Mouse (Mus musculus) embryonic fibroblast, embryonic 13.5 days (primary cell): ENCODE measurements around the gene Ppa1. TPM values are rescaled to one million over a fixed set of nuclear protein-coding genes. Genes with fewer than 3 reads are reported as not detected.
A peak's percentile ranks its signal among the peaks of the same experiment; 100 is the strongest.

Experiments
- H3K27ac ChIP-seq: 2 replicates; pipeline ENCODE4 v1.5.1; 2012; ENCODE audit warnings: low read length, control low read depth, inconsistent platforms; ENCODE audit not compliant: insufficient read depth
- H3K4me1 ChIP-seq: 2 replicates; pipeline ENCODE4 v1.6.1; 2011; ENCODE audit warnings: low read length; ENCODE audit not compliant: control insufficient read depth, insufficient read depth
- H3K4me3 ChIP-seq: 2 replicates; pipeline ENCODE4 v1.5.1; 2011; ENCODE audit warnings: mild to moderate bottlenecking, control low read depth, low read length; ENCODE audit not compliant: insufficient read depth
- CTCF ChIP-seq: IDR thresholded peaks from 2 replicates; pipeline ENCODE4 v1.5.1; 2011; ENCODE audit warnings: mild to moderate bottlenecking, control low read depth, low read length, moderate library complexity, borderline replicate concordance; ENCODE audit not compliant: insufficient read depth
- POLR2A ChIP-seq: IDR thresholded peaks from 2 replicates; pipeline ENCODE4 v1.6.1; 2011; ENCODE audit warnings: low read depth, mild to moderate bottlenecking, control low read depth, low read length, moderate library complexity
- polyA plus RNA-seq: library from polyadenylated mRNA; stranded (reverse); fragments of >200 nt; gene quantifications from 2 replicates; pipeline ENCODE4 v1.2.4, GENCODE M21; 2011; ENCODE audit warnings: low read depth; ENCODE audit not compliant: missing spikeins, insufficient read length

Ppa1 gene
- polyA plus RNA-seq, 1 experiment: 67.1 TPM

DNA sequence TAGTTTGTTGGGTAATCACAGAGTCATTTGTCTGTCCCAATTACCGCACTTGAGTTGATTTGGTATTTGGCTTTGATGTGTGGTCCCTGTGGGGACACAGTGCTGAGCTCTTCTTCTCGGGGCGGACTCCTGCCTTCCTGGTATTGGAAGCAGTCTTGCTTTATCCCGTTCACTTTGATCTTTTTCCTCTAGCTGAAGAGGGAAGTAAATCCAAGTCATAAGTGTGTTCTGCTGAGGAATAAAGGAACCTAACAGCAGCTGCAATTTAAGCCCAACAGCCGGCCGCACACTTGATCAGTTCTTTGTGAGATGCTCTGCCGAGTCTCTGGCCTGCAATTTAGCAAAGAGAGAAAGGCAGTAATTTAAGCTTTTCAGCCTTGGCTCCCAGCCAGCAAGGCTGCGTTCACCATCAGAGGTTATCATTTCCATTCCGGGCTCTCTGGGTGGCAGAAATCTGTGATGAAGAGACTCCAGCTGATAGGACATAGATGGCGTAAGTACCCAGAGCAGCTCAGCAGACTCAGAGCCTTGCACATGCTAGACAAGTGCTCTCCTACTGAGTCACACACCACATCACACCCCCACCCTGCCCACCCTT, 14.1 kb downstream of the Ppa1 start:
- TF ChIP-seq POLR2A: no peak
- no peak for TF ChIP-seq CTCF
- H3K4me3 ChIP-seq: no peak overlapping the region
- H3K4me1 ChIP-seq: peaks cover 12% of the 10 kb centered on the region
- no peak overlapping the region for H3K27ac ChIP-seq

DNA sequence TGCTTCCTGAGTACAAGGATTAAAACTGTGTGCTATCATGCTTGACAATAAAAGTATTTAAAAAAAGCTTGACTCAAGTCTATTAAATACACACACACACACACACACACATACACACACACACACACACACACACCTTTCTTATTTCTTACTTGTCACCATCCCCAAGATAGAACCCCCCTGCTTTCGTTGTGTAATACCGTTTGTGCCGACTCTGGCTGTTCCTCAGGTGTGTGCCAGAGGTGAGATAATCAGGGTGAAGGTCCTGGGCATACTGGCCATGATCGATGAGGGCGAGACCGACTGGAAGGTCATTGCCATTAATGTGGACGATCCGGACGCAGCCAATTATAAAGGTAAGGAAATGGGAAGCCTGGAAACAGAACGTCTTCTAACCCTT, 16.8 kb downstream of the Ppa1 start:
- TF ChIP-seq CTCF (no peak), POLR2A (no peak)
- H3K4me3 ChIP-seq: no peak overlapping the region
- no peak overlapping the region for H3K27ac ChIP-seq
- H3K4me1 ChIP-seq: peaks cover 14% of the 10 kb centered on the region

DNA sequence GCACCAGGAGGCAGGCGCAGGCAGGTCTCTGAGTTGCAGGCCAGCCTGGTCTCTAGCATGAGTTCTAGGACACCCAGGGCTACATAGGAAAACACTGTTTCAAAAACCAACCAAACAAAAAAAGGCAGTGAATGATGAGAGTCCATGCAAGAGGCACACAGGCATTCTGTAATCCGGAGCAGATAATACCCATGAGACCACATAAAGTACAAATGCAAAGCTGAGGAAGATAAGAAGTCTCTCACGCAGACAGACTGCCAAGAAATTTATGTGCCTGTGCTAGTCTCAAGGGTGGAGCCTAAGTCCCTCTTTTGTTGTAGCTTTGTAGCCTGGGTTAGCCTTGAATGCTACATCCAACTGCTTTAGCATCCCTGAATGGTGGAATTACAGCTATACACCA, 17.3 kb downstream of the Ppa1 start:
- TF ChIP-seq CTCF (no peak), POLR2A (no peak)
- H3K27ac ChIP-seq: no peak overlapping the region
- H3K4me3 ChIP-seq: no peak overlapping the region
- peaks cover 14% of the 10 kb centered on the region for H3K4me1 ChIP-seq

DNA sequence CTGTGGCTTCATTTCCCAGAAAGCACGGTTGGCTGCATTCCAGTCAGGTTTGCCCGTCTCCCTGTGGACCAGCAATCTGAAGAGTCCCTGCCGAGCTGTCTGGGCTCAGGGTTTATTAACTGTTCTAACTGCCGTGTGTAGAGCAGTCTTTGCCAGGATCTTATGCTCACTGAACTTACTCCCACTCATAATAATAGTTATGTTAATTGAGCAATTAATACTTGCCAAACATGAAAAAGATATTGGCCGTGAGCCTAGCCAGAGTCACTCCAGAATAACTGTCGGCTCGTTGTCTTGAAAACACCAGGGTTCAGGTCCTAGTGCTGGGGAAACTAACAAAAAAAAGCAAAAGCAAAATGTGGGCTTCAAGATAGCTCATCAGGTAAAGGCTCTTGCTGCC, 20.9 kb downstream of the Ppa1 start:
- TF ChIP-seq CTCF: no peak
- no peak for TF ChIP-seq POLR2A
- no peak overlapping the region for H3K27ac ChIP-seq
- H3K4me3 ChIP-seq: no peak overlapping the region
- H3K4me1 ChIP-seq: 0 out of 2 replicates have a peak, but pooled peaks cover 2% of the 10 kb centered on the region

DNA sequence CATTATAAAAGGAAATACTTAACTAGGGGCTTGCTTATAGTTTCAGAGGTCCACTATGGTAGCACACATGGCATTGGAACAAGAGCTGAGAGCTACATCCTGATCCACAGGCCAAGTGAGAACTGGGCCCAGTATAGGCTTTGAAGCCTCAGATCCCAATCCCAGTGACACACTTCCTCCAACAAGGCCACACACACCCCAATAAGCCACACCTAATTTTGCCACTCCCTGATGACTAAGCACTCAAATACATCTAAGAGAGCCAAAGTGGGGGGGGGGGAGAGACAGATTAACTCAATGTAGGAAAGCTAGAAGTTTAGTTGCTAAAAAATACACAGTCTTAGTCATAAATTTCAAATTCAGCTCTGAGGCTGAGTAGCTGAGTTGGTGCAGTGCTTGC, 21.5 kb downstream of the Ppa1 start:
- 0 out of 2 replicates have a peak, but pooled peaks cover 2% of the 10 kb centered on the region for H3K4me1 ChIP-seq
- H3K27ac ChIP-seq: no peak overlapping the region
- no peak for TF ChIP-seq CTCF
- TF ChIP-seq POLR2A: no peak
- H3K4me3 ChIP-seq: no peak overlapping the region

DNA sequence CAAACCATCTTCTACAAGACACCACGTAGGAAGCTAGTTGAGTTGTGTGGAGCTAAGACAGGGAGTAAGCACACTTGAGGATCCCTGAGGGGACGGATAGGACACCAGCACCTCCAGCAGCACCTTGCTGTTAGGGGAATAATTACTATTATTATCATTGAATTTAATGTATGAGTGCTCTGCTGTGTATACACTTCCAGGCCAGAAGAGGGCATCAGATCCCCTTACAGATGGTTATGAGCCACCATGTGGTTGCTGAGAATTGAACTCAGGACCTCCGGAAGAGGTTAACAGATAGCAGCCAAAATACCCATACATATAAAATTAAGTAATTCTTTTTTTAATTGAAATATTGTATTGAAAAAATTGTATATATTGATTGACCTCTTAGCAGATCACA, 22.4 kb downstream of the Ppa1 start:
- Histone ChIP-seq H3K27ac (no peak overlapping the region), H3K4me3 (no peak overlapping the region), H3K4me1 (0 out of 2 replicates have a peak, but pooled peaks cover 2% of the 10 kb centered on the region)
- no peak for TF ChIP-seq POLR2A
- no peak for TF ChIP-seq CTCF

DNA sequence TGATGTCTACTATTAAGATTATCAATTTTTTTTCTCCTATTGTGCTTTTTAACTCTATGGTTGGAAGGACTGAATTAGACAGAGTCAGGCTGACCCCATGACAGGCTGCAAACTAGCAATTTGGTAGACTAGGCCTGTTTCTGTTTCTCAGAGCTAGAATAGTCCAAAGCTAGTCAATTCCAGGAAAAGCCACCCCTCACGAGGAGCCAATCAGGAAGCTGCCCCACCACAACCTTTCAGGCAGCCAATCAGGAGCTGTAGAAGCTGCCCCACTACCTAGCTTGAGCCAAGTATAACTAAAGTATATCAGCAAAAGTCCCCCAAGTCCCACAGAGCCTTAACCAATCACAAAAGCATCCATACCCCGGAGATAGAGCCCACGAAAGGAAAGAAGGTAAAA, 27.6 kb downstream of the Ppa1 start:
- TF ChIP-seq CTCF (no peak), POLR2A (no peak)
- no peak overlapping the region for H3K4me3 ChIP-seq
- H3K27ac ChIP-seq: no peak overlapping the region
- no peaks in the 10 kb centered on the region for H3K4me1 ChIP-seq

DNA sequence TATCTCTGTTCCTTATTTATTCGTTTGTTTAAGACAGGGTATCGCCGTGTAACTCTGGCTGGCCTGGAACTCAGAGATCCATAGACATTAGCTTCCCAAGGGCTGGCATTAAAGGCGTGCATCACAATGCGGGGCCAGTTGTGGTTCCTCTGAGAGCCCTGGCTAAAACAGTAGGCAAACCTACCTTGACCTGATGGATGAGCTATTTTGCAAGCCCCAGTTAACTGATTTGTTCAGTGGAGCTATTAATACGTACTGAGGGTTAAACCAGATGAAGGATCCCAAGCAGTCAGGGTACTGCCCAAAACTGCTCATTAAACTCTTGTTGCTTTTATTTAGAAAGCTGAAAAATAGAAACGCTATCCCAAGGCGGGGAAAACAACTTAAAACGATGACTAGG, 31.2 kb downstream of the Ppa1 start:
- TF ChIP-seq POLR2A (0 out of 2 replicates have a peak, but pooled peaks have one; percentile 22), CTCF (no peak)
- H3K4me1 ChIP-seq: no peaks in the 10 kb centered on the region
- peak overlapping the region; percentile 53 for H3K4me3 ChIP-seq
- peak overlapping the region; percentile 96 for H3K27ac ChIP-seq

DNA sequence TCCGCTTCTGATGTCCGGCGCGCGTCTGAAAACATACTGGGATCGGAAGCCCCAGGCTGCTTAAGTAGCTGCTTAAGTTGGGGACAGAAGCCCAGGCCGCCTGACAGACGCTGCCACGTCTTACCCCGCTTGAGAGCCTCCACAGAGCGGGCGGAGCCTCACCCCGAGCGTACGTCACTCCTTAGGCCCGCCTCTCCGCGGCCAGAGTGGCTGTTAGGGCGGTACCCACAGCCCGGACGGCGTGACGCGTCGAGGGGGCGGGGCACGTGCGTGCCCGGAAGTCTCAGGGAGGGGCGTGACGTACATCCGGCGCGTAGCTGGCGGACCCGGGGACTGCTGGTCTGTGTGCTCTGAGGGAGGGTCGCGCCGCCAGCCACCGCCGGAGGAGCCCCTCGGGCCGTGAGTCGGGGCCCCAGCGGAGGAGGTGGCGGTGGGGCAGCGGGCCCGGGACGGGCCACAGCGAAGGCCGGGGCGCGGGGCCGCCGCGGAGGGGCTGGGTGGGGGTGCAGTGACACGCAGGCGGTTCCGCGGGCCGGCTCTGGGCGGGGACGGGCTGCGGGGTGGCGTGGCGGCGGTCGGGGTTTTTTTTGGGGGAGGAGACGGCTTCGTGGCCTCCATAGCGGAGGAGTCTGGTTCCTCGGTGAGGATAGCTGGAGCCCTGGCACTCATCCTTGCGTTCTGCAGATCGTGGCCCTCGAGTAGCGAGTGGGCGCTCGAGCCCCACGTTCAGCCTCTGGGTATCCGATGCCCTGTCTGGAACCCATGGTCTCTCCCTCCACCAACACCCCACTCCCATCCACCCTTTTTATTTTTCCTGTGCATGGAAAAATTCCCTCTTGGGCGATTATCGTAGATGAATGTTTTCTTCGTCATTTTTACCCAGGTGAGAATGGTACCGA, 31.9 kb downstream of the Ppa1 start, which contains the start of gene Sar1a:
TSS of gene Sar1a (plus strand) at position 285 of the 899 bp plus-strand sequence.
- Histone ChIP-seq H3K4me1 (no peaks in the 10 kb centered on the region), H3K4me3 (peak within 1 kb of the TSS; percentile 98), H3K27ac (peak within 1 kb of the TSS; percentile 96)
- TF ChIP-seq CTCF: no peak
- peak; percentile 94 for TF ChIP-seq POLR2A

DNA sequence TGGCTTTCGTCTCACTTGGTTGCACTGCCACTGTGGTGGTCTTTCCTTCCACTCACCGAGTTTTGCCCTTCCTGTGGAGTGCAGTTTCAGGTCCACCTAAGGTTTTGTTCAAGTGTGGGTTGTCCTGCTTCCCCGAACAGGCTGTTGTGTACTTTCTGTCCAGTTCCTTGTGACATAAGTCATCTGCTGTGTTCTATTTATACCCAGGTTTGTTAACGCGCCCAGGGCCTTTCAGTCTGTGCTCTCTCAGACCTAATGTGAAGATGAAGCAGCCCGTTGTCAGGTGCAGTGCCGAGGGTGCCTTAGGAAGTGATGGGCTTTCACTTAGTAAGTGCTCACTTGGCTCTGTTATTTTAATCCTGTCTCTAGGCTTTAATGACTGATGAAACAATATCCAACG, 41.1 kb downstream of the Ppa1 start:
- TF ChIP-seq POLR2A: no peak
- no peak for TF ChIP-seq CTCF
- no peaks in the 10 kb centered on the region for H3K4me1 ChIP-seq
- H3K4me3 ChIP-seq: no peak overlapping the region
- no peak overlapping the region for H3K27ac ChIP-seq
